Mouse (Mus musculus): Measurements from ENCODE around the gene A730049H05Rik. TPM values are rescaled to one million over a fixed set of nuclear protein-coding genes. Genes with fewer than 3 reads are reported as not detected.

The A730049H05Rik gene
- 0.09 and 0.22 TPM in 2 replicates for polyA plus RNA-seq (2015; fragmentation: Nextera tagmentation; extraction: Ambion mirVana)

DNA sequence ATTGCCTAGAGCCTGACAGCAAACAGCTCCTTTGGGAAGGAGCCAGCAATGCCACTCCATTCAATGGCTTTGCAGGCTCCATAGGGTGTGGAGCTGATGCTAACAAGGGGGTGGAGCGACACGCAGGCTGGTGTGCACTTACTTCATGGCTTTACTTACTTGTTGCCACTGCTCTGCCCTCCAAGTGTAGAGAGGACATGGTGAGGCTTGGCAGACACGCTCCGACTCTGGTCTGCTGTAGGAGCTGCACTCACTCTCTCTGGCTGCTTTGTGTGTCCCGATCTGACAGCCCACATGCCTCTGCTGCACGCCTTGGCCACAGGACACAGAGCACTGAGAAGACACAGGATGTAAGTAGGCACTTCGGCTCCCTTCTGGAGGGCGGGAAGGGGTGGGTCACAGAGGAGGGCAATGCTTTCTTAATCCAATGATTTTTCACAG is at the start of gene A730049H05Rik:
Gene A730049H05Rik, plus strand, starts transcription at position 168 of the 441 bp plus-strand sequence.
- no peaks in the 10 kb centered on the region for H3K9me3 ChIP-seq (replicated peaks)
- H3K27me3 ChIP-seq = no peaks in the 10 kb centered on the region
- no peak for DNase-seq
- WGBS (ENCODE audit: insufficient replicate concordance) = 41% methylated on average over 8 of the region's 8 CpGs
- H3K4me1 ChIP-seq (replicated peaks) = no peaks in the 10 kb centered on the region
- no peaks in the 10 kb centered on the region for H3K36me3 ChIP-seq
- H3K4me3 ChIP-seq (replicated peaks) = no peak within 1 kb of the TSS
- no peak within 1 kb of the TSS for H3K27ac ChIP-seq
- no peak within 1 kb of the TSS for H3K9ac ChIP-seq
- H3K4me2 ChIP-seq = no peak within 1 kb of the TSS
- no peak for ATAC-seq (ENCODE audit: low read depth)

DNA sequence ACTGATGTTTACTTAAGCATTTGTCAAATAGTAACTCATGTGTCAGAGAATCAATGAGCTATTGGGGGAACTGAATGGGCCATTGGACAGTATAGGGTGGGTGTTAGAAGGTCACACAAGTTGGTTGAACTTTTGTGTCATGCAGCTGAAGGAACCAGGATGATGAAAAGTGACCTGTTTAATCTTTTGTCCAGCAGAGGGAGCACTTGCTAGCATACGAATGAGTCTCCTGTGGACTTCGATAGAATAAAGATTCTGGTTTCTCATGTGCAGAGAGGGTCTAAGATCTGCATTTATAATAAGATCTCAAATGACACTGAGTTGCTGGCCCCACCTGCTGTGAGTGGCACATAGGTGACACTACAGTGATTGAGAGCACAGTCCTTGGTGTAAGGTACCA is 39.9 kb upstream of the A730049H05Rik start:
- no peaks in the 10 kb centered on the region for H3K4me1 ChIP-seq (replicated peaks)
- H3K27me3 ChIP-seq = no peaks in the 10 kb centered on the region
- H3K4me2 ChIP-seq = no peak overlapping the region
- no peaks in the 10 kb centered on the region for H3K36me3 ChIP-seq
- DNase-seq (no peak), ATAC-seq (ENCODE audit: low read depth) (no peak)
- H3K4me3 ChIP-seq (replicated peaks) = no peak overlapping the region
- H3K9ac ChIP-seq = no peak overlapping the region
- H3K27ac ChIP-seq = no peak overlapping the region
- WGBS (ENCODE audit: insufficient replicate concordance) = 39% methylated on average over 2 of the region's 2 CpGs
- H3K9me3 ChIP-seq (replicated peaks) = no peaks in the 10 kb centered on the region

DNA sequence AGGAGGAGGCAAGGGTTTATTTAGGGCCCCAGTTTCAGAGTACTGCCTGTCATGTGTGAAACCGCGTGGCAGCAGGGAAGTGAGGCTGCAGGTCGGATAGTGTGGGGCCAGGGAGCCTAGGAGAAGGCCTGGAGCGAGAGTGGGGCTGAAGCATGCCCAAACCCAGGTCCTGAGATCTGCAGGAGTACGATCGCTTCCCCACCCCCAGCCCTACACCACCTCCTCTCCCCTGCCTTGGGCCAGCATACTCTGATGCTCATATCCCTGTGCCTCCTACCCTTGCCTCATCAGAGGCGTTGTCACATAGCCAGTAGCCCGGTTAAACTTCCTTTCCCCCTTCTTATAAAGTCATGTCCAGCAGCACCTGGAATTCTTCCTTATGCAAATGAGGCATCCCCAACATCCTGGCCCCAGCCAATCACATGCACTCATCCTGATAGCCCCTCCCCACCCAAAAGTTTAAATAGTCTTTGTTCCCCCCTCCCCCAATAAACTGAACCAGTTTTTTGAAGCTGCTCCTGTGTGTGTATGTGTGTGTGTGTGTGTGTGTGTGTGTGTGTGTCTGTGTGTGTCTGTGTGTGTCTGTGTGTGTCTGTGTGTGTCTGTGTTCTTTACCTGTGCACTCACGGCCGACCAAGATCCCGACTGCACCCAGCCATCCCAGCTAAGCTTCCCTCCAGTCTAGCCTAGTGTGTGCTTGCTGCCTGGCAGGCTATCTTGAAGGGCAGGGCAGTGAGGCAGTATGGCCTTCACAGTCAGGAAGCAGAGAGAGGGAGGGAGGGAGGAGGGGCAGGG is 36.9 kb upstream of the A730049H05Rik start:
- no peaks in the 10 kb centered on the region for H3K4me1 ChIP-seq (replicated peaks)
- no peak overlapping the region for H3K4me3 ChIP-seq (replicated peaks)
- H3K27ac ChIP-seq = no peak overlapping the region
- H3K9ac ChIP-seq = no peak overlapping the region
- no peaks in the 10 kb centered on the region for H3K9me3 ChIP-seq (replicated peaks)
- H3K4me2 ChIP-seq = no peak overlapping the region
- ATAC-seq (ENCODE audit: low read depth) = no peak; the same call in 1 of the 2 replicates
- 60% methylated on average over 11 of the region's 11 CpGs for WGBS (ENCODE audit: insufficient replicate concordance)
- DNase-seq = no peak
- H3K36me3 ChIP-seq = no peaks in the 10 kb centered on the region
- H3K27me3 ChIP-seq = no peaks in the 10 kb centered on the region

DNA sequence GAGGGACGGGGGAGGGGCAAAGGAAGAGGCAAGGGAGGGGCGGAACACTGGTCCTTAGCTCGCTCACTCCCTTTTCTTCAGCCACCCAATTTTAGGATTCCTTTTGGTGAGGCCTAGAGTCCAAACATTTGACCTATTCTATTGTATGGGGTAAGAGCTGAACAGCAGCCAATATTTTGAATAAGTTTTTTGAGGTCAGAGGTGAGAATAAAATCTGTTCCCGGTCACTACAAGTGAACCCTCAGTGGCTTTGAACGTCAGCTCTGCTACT is 36.4 kb upstream of the A730049H05Rik start:
- ATAC-seq (ENCODE audit: low read depth) (no peak), DNase-seq (no peak)
- Histone ChIP-seq H3K9ac (no peak overlapping the region), H3K4me3 (replicated peaks) (no peak overlapping the region), H3K4me1 (replicated peaks) (no peaks in the 10 kb centered on the region), H3K36me3 (no peaks in the 10 kb centered on the region), H3K4me2 (no peak overlapping the region), H3K9me3 (replicated peaks) (no peaks in the 10 kb centered on the region), H3K27ac (no peak overlapping the region), H3K27me3 (no peaks in the 10 kb centered on the region)
- 45% methylated on average over 5 of the region's 5 CpGs for WGBS (ENCODE audit: insufficient replicate concordance)

DNA sequence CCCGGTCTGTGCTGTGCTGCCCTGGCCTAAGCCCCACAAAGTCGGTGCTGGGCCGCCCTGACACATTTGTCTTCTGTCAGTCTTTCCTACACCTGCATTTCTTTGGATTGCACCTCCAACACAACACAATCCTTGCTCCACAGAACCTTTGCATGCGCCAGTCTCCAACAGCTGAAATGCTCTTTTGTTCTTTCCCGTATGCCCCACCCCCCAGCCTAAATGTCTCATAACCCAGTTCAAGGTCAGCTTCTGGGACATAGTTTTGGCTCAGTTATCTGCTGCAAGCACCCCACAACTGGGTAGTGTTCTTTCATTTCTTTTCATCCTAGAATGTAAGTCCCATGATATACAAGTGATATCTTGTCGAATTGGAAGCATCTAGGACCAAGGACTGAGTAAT is 34.8 kb upstream of the A730049H05Rik start:
- Histone ChIP-seq H3K4me3 (replicated peaks) (no peak overlapping the region), H3K4me1 (replicated peaks) (no peaks in the 10 kb centered on the region), H3K36me3 (no peaks in the 10 kb centered on the region), H3K4me2 (no peak overlapping the region), H3K9me3 (replicated peaks) (no peaks in the 10 kb centered on the region), H3K27me3 (peaks cover 12% of the 10 kb centered on the region), H3K27ac (no peak overlapping the region), H3K9ac (no peak overlapping the region)
- WGBS (ENCODE audit: insufficient replicate concordance) = 74% methylated on average over 6 of the region's 6 CpGs
- DNase-seq (no peak), ATAC-seq (ENCODE audit: low read depth) (no peak)

DNA sequence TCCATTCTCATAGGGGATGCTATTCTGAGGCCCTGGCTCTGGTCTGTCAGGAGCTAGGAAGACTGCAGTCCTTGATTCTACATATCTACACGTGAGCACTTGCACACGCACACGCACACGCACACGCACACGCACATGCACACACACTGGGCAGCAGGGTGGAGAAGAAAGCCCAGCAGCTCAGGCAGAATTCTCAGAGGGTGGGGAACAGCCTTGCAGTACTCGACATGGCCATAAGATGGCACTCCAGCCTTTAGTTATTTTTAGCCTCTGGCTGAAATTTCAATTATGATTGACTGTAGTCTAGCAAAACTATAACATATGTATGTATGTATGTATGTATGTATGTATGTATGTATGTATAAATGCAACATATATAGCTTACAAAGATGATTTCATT is 31.5 kb upstream of the A730049H05Rik start:
- no peaks in the 10 kb centered on the region for H3K4me1 ChIP-seq (replicated peaks)
- no peak overlapping the region for H3K4me3 ChIP-seq (replicated peaks)
- H3K9me3 ChIP-seq (replicated peaks) = no peaks in the 10 kb centered on the region
- H3K9ac ChIP-seq = no peak overlapping the region
- peaks cover 19% of the 10 kb centered on the region for H3K27me3 ChIP-seq
- no peaks in the 10 kb centered on the region for H3K36me3 ChIP-seq
- no peak overlapping the region for H3K4me2 ChIP-seq
- DNase-seq = no peak
- WGBS (ENCODE audit: insufficient replicate concordance) = 13% methylated on average over 7 of the region's 7 CpGs
- H3K27ac ChIP-seq = no peak overlapping the region
- ATAC-seq (ENCODE audit: low read depth) = no peak

DNA sequence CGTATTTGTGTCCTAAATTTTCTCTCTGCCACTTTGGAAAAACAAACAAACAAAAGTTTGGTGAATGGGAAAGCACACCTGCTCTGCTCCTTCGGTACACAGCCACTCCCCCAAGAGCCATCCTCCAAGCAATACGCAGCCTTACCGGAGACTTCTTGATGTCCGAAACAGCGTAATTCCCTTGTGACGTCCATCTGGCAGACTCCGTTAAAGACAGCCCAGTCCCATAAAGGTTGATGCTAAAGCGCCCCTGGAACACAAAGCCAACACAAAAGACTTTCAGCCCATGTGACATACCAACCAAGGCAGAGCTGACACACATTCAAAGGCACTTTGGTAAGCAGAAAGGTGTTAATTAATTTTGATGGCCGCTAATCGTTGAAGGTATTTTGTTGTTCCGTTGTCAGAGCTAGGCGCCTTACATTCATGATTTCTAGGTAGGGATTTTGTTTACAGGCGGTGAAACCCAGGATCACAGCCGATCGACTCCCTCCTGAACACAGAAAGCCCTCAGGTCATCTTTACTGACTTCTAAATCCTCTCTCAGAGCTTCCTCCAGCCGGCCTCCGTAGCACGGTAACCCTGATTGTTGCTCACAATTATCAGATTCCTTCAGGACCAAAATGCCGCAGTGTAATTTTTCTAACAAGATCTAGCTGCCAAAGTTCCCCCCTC is 29.4 kb upstream of the A730049H05Rik start:
- Histone ChIP-seq H3K27ac (no peak overlapping the region), H3K4me2 (no peak overlapping the region), H3K27me3 (peaks cover 19% of the 10 kb centered on the region), H3K9me3 (replicated peaks) (no peaks in the 10 kb centered on the region), H3K36me3 (no peaks in the 10 kb centered on the region), H3K4me1 (replicated peaks) (no peaks in the 10 kb centered on the region), H3K4me3 (replicated peaks) (no peak overlapping the region), H3K9ac (no peak overlapping the region)
- whole genome bisulfite sequencing (ENCODE audit: insufficient replicate concordance) = 14% methylated on average over 20 of the region's 20 CpGs
- DNase-seq = no peak
- no peak for ATAC-seq (ENCODE audit: low read depth)

DNA sequence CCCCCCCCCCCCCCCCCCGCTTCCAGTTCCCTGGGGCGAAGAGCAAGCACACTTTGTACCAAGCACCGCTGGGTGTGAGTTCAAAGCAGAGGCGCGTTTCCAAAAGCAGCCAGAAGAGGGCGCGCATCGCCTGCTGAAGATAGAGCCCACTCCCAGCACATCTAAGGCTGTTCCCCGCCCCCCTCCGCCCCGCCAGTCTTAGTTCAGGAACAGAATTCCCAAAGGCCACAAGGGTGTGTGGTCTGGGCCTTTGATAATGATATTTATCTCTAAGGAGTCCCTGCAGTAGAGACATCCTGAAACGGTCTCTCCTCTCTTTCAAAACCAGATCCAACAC is 28.9 kb upstream of the A730049H05Rik start:
- no peak for ATAC-seq (ENCODE audit: low read depth)
- Histone ChIP-seq H3K27ac (no peak overlapping the region), H3K4me2 (no peak overlapping the region)

DNA sequence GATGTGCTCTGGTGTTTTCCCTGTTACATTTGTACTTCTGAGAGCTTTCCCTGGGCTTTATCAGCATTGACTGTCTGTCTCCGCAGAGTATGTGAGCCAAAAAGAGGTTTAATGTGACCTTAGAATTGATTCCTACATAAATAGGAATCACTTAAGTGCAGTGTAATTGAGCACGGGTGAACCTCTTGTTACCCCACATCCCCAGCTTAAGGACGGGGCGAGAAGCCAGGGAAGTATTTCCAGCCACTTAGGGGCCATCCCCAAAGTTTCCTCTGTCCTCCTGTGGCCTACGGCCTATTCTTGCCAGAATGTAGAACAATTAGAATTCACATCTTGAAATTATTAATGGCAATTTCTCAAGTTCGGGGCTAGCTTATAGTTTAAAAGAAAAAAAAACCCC is 22.5 kb upstream of the A730049H05Rik start:
- Histone ChIP-seq H3K9me3 (replicated peaks) (no peaks in the 10 kb centered on the region), H3K4me2 (no peak overlapping the region), H3K36me3 (no peaks in the 10 kb centered on the region), H3K27me3 (no peaks in the 10 kb centered on the region), H3K27ac (no peak overlapping the region), H3K9ac (no peak overlapping the region), H3K4me1 (replicated peaks) (no peaks in the 10 kb centered on the region), H3K4me3 (replicated peaks) (no peak overlapping the region)
- ATAC-seq (ENCODE audit: low read depth) (no peak), DNase-seq (no peak)
- WGBS (ENCODE audit: insufficient replicate concordance) = 67% methylated on average over 6 of the region's 6 CpGs

More for the DNA sequence above, 28.9 kb upstream of the A730049H05Rik start:
- peak; percentile 14 for DNase-seq
- Histone ChIP-seq H3K4me3 (replicated peaks) (no peak overlapping the region), H3K9me3 (replicated peaks) (no peaks in the 10 kb centered on the region), H3K27me3 (peaks cover 19% of the 10 kb centered on the region), H3K36me3 (no peaks in the 10 kb centered on the region), H3K9ac (no peak overlapping the region), H3K4me1 (replicated peaks) (no peaks in the 10 kb centered on the region)
- WGBS (ENCODE audit: insufficient replicate concordance) = 3% methylated on average over 11 of the region's 12 CpGs

DNA sequence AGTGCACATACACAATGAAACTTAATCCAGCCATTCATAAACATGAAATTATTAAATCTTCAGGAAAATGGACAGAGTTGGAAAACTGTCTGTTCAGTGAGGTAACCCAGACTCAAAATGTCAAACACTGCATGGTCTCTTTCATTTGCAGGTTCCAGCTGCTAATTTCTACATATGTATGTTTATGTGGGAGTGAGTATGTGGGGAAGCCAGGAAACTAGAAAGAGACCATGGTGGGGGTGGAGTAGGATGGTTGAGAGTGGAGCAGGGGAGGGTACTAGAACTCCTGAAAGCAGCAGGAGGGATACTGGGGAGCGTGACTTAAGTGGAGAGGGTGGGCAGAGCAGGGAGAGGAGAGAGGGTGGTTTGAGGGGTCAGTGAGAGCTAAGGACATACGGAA is 14.8 kb upstream of the A730049H05Rik start:
- Histone ChIP-seq H3K4me2 (no peak overlapping the region), H3K27me3 (no peaks in the 10 kb centered on the region), H3K9me3 (replicated peaks) (no peaks in the 10 kb centered on the region), H3K9ac (no peak overlapping the region), H3K36me3 (no peaks in the 10 kb centered on the region), H3K4me1 (replicated peaks) (no peaks in the 10 kb centered on the region), H3K27ac (no peak overlapping the region), H3K4me3 (replicated peaks) (no peak overlapping the region)
- WGBS (ENCODE audit: insufficient replicate concordance) = 66% methylated on average over 2 of the region's 2 CpGs
- DNase-seq (no peak), ATAC-seq (ENCODE audit: low read depth) (no peak)

DNA sequence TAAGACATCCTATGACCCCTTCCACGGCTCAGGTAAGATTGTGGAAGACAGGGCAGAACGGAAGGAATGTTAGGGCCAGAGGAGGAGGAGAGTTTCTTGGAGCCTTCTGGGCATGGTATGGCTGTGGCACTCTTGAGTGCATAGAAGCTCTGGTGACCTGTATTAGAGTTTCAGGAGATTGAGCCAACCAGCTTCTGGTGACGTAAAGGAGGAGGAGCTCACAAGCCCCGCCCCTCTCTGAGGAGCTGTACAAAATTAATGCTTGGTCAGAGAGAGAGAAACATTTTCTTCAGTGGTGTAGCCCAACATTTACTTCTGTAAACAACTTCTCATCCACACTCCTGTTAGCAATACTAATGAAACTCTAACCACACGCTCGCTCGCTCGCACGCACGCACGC is 13.9 kb upstream of the A730049H05Rik start:
- no peaks in the 10 kb centered on the region for H3K27me3 ChIP-seq
- H3K4me1 ChIP-seq (replicated peaks) = no peaks in the 10 kb centered on the region
- H3K4me3 ChIP-seq (replicated peaks) = no peak overlapping the region
- H3K36me3 ChIP-seq = no peaks in the 10 kb centered on the region
- ATAC-seq (ENCODE audit: low read depth) (no peak), DNase-seq (no peak)
- no peak overlapping the region for H3K9ac ChIP-seq
- no peak overlapping the region for H3K4me2 ChIP-seq
- H3K27ac ChIP-seq = no peak overlapping the region
- H3K9me3 ChIP-seq (replicated peaks) = no peaks in the 10 kb centered on the region
- WGBS (ENCODE audit: insufficient replicate concordance) = 86% methylated on average over 11 of the region's 11 CpGs

DNA sequence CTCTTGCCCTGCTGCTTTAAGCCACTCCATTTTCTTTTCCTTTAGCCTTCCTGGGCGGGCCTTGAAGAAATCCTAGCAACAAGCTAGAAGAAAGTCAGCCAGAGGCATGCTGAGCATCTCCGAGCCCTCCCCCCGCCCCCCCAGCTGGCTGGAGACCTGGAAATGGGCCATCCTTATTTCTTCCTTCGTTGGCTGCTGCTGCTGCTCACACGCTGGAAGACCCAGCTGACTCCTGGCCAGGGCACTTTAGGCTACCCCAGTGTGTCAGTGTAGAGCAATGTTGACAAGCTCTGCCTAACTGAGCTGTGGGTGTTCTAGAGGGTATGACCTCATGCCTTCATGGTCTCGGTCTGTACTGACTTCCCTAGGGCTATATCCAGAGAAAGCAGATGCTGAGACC is 13.1 kb upstream of the A730049H05Rik start:
- Histone ChIP-seq H3K9ac (no peak overlapping the region), H3K27me3 (no peaks in the 10 kb centered on the region), H3K27ac (no peak overlapping the region), H3K4me1 (replicated peaks) (no peaks in the 10 kb centered on the region), H3K9me3 (replicated peaks) (no peaks in the 10 kb centered on the region), H3K4me3 (replicated peaks) (no peak overlapping the region), H3K36me3 (no peaks in the 10 kb centered on the region), H3K4me2 (no peak overlapping the region)
- no peak for DNase-seq
- ATAC-seq (ENCODE audit: low read depth) = no peak
- WGBS (ENCODE audit: insufficient replicate concordance) = 48% methylated on average over 6 of the region's 6 CpGs

All from liver, embryonic 13.5 days (tissue).